Mouse (Mus musculus) mouse embryonic stem cell (cell line): ENCODE data around the gene Bid.
"Not testable (repeated sequence)": the region's sequence is repeated elsewhere in the genome, so short reads cannot be mapped to it uniquely, and the experiment has no call there.

Source experiments
- in situ Hi-C, 2 experiments: fragments of 300-500 bp; cut with MboI; formaldehyde crosslinking; loops; 1 replicate in 1 of 2; 3 replicates in 1 of 2; pipeline ENCODE4 v1.14.3; 2019 to 2020; ENCODE audit warnings: low sequenced_read_pairs in 2 of 2, low pct_unique_long_range_greater_than_20kb in 1 of 2, mixed read lengths in 1 of 2; ENCODE audit not compliant: unreplicated experiment in 1 of 2

Bid gene

GRCm38 (mm10) chr6:120860079-120860478 lies 56.6 kb downstream of the Bid start:
- in situ Hi-C loops = no loop called here

GRCm38 (mm10) chr6:120858217-120858711 lies 58.4 kb downstream of the Bid start:
- in situ Hi-C loops = no loop called here

GRCm38 (mm10) chr6:120854413-120854812 lies 62.2 kb downstream of the Bid start:
- in situ Hi-C loops = no loop called here

GRCm38 (mm10) chr6:120850720-120851119 lies 65.9 kb downstream of the Bid start:
- in situ Hi-C loops = not testable (repeated sequence)
